Mouse (Mus musculus) hindbrain, embryonic 14.5 days (tissue): ENCODE results near the gene Toe1. TPM values are rescaled to one million over a fixed set of nuclear protein-coding genes. Genes with fewer than 3 reads are reported as not detected.

Source experiments
- polyA plus RNA-seq: library from polyadenylated mRNA; unstranded; fragments of >200 nt; fragmentation: Nextera tagmentation; extraction: Ambion mirVana; gene quantifications from 2 replicates; pipeline ENCODE4 v1.2.1, GENCODE M21; 2014

The Toe1 gene
- polyA plus RNA-seq, 1 experiment from 2014 or later, result 25.3 TPM

Other genes with a start within 250 kb of the Toe1 start
- gene Gpbp1l1, start 250.0 kb downstream of the Toe1 start, polyA plus RNA-seq, result 18.9 and 21.4 TPM in 2 replicates
- gene Ccdc17, start 211.0 kb downstream of the Toe1 start, polyA plus RNA-seq, result 3.8 and 5.3 TPM in 2 replicates
- gene Nasp, start 179.7 kb downstream of the Toe1 start, polyA plus RNA-seq, result 86.3 and 88.9 TPM in 2 replicates
- 712 and 742 TPM in 2 replicates for gene Akr1a1, start 156.0 kb downstream of the Toe1 start, polyA plus RNA-seq
- 432 and 436 TPM in 2 replicates for gene Prdx1, start 122.1 kb downstream of the Toe1 start, polyA plus RNA-seq
- gene Mmachc, start 99.2 kb downstream of the Toe1 start, polyA plus RNA-seq, result 11.0 and 14.8 TPM in 2 replicates
- gene Ccdc163, start 99.1 kb downstream of the Toe1 start, polyA plus RNA-seq, result 11.3 and 11.5 TPM in 2 replicates
- 2.8 and 3.0 TPM in 2 replicates for gene Tesk2, start 86.7 kb downstream of the Toe1 start, polyA plus RNA-seq
- 5.5 and 6.4 TPM in 2 replicates for gene Mutyh, start 83 bp upstream of the Toe1 start, polyA plus RNA-seq
- gene Hpdl, start 14.1 kb upstream of the Toe1 start, polyA plus RNA-seq, result 1.8 and 1.9 TPM in 2 replicates
- 5.9 and 6.0 TPM in 2 replicates for gene Zswim5, start 69.7 kb upstream of the Toe1 start, polyA plus RNA-seq
- gene Urod, start 186.8 kb upstream of the Toe1 start, polyA plus RNA-seq, result 48.2 and 57.3 TPM in 2 replicates
- gene Hectd3, start 187.7 kb upstream of the Toe1 start, polyA plus RNA-seq, result 21.9 and 22.1 TPM in 2 replicates
- 48.6 and 49.4 TPM in 2 replicates for gene Eif2b3, start 211.8 kb upstream of the Toe1 start, polyA plus RNA-seq